Mouse (Mus musculus): ENCODE results near the gene Ndufa4l2.

The Ndufa4l2 gene

GRCm38 (mm10) chr10:127509837-127510701, 4.7 kb upstream of the Ndufa4l2 start:
- no peak for DNase-seq (ENCODE audit: low spot score in 2 of 2)

- DNase-seq (ENCODE audit: low spot score in 2 of 2): no peak
Observed at GRCm38 (mm10) chr10:127510895-127511617, 3.7 kb upstream of the Ndufa4l2 start.

DNA sequence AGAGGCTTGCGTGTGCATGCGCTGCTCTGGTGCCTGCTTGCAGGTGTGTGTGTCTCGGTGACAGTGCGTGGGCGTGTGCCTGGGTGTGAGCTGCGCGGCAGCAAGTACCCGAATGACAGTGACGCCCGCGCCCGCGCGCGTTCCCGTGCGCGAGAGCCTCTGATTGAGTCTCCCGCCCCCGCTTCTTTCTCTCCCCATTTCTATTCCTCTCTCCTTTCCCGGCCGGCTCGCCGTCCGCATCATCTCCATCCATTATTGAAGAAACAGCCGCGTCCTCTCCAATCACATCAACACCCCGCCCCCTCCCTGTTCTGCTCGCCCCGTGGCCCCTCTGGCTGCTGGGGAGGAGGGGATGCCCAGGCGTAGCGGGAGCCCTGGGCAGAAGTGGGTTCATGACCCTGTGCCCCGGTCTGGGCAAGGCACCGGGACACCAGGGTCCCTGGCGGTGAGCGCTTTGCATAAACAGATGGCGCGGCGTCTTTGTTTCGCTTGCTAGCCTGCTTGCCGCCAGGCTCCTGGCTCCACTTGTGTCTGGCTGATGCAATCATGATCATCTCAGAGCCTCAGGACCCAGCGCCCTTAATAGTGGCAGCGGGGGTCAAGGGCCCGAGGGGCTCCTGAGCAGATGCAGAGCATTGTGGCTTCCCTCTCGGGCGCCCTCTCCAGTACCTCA, 3.0 kb upstream of the Ndufa4l2 start:
- peak; percentile 54 to 58 for DNase-seq (ENCODE audit: low spot score in 2 of 2)

GRCm38 (mm10) chr10:127512307-127512666, 2.5 kb upstream of the Ndufa4l2 start:
- DNase-seq (ENCODE audit: low spot score in 2 of 2): no peak

DNA sequence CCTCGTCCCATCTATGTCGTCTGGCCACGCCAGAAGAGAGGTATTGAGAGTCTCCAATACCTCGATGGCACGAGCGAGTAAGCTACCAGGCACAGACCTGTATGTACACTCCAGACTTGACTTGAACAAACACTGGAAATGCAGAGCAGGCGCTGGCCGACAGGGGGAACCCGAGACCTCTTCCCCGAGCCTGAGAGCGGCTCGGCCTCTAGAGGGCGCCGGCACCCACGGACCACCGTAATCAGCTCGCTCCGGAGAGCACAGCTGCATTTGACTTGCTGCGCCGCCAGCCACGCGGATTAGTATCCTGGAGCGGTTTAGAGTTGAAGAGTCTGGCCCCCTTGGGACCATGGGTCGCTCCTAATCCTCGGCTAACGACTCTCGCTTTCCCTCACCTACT, 2.0 kb upstream of the Ndufa4l2 start:
- DNase-seq (ENCODE audit: low spot score in 2 of 2): peak; percentile 85 to 88

- DNase-seq (ENCODE audit: low spot score in 2 of 2): no peak
Observed at GRCm38 (mm10) chr10:127513501-127514091, 1.2 kb upstream of the Ndufa4l2 start.

DNA sequence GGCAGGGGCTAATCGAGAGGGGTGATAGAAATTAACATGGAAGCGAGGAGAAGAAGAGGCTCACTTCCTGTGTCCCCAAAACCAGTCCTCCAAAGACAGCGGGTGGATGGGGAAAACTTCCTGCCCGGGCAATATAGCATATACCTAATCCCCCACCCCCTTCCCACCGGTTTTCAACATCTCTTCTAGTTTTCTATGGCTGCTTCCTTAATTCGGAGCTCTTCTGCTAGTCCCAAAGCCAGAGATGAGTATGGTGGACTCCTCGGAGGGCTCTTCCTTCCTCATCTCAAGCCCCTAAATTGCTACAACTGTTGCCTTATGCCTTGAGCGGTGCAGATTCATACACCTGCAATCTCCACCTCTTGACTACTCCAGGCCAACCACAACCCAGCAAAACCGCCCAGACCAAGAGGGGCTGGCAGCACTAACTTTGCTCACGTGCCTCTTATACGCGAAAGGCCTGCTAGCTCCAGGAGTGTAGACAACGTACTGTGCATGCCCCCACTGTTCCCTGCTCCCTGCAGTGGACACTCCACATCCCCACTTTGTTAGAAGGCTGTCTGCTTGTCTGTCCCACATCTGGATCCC, 562 bp upstream of the Ndufa4l2 start:
- DNase-seq (ENCODE audit: low spot score in 2 of 2): no peak

GRCm38 (mm10) chr10:127515271-127515982, 660 bp downstream of the Ndufa4l2 start:
- no peak for DNase-seq (ENCODE audit: low spot score in 2 of 2)

- DNase-seq (ENCODE audit: low spot score in 2 of 2): no peak
Observed at GRCm38 (mm10) chr10:127515983-127516459, 1.3 kb downstream of the Ndufa4l2 start.

- DNase-seq (ENCODE audit: low spot score in 2 of 2): no peak
Observed at GRCm38 (mm10) chr10:127516576-127517260, 2.0 kb downstream of the Ndufa4l2 start.

- no peak for DNase-seq (ENCODE audit: low spot score in 2 of 2)
Observed at GRCm38 (mm10) chr10:127517941-127518340, 3.2 kb downstream of the Ndufa4l2 start.

- no peak for DNase-seq (ENCODE audit: low spot score in 2 of 2)
Observed at GRCm38 (mm10) chr10:127519041-127519701, 4.4 kb downstream of the Ndufa4l2 start.

- no peak for DNase-seq (ENCODE audit: low spot score in 2 of 2)
Observed at GRCm38 (mm10) chr10:127519903-127520713, 5.3 kb downstream of the Ndufa4l2 start.

- no peak for DNase-seq (ENCODE audit: low spot score in 2 of 2)
Observed at GRCm38 (mm10) chr10:127520714-127521357, 6.1 kb downstream of the Ndufa4l2 start.

DNA sequence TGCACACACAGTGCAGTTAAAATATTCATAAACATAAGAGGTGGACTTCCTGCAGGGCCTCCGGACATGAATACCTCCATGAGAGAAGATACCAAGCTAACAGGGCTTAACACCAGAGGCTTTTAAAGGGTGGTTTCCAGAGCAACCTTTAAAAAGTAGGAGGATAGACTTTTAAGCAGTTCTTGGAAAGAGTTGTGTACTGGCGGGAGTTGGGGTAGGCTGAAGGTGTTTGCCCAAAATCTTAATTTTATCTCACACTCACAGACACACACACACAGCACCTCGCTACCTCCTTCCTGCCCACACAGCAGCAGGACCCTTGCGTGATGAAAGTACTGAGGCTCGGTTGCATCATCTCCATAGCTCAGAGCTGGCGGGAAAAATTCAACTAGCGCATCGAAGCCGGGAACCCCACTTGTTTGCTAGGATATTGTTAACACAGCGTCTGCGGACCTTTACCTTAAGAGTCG, 6.9 kb downstream of the Ndufa4l2 start:
- no peak for DNase-seq (ENCODE audit: low spot score in 2 of 2)

- DNase-seq (ENCODE audit: low spot score in 2 of 2): peak; percentile 77 to 85
Observed at GRCm38 (mm10) chr10:127522088-127522581, 7.4 kb downstream of the Ndufa4l2 start, which contains the start of gene Shmt2. Shmt2 (minus strand) TSS chr10:127522444.

DNA sequence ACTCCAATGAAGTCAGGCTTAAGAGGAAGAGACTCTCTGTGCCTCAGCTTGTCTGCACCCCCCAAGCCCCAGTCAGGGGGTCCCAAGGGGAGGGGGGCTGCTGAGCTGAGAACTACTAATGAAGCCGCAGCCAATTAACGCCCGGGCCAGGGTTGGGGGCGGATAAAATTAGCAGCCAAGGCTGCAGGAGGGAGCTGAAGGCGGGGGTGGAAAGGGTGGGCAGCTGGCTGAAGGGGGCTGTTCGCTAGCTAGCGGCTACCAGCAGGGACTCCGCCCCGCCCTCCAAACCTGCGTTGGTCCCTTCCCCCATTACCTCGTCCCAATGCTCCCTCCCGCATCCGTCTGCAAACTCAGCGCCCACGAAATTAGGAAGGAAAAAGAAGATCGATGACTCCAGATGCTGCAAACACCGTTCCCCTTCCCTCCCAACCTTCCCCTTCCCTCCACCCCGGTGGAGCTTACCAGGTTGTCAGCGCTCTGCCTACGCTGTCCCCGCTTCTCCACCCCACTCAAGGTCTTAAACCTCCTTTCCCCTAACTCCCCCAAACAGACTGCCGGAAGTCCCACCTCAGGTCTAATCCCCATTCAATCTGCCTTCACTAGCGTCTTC, 10.0 kb downstream of the Ndufa4l2 start:
- DNase-seq (ENCODE audit: low spot score in 2 of 2): no peak

All from spleen, postnatal 36 days (tissue).